Mouse (Mus musculus): ENCODE measurements around the gene Gm9789.
"Not testable (repeated sequence)": the region's sequence is repeated elsewhere in the genome, so short reads cannot be mapped to it uniquely, and the experiment has no call there.

The Gm9789 gene

GRCm38 (mm10) chr16:89157652-89158051 lies at the start of gene Gm9789:
Gm9789 (plus strand) TSS chr16:89157952.
- no peak for DNase-seq

DNA sequence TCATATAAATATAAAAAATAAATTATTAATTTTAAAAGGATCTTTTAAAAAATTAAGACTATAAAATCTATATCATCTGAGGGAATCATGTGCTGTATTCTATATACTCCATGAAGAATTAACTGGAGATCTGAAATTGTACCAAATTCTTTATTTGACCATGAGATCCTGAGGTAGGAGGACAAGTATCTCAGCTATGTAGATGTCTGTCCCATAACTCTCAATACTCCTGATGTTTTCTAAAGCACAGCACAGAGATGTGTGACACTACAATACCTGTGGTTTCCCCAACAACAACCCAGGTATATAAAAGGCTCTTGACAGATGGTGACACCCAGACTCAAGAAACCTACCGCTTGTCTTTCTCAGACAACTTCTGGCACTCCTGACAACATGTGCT lies 17.2 kb upstream of the Gm9789 start, which contains the start of gene Gm6358:
TSS of gene Gm6358 (plus strand) at position 301 of the 400 bp plus-strand sequence.
- no peak for DNase-seq

DNA sequence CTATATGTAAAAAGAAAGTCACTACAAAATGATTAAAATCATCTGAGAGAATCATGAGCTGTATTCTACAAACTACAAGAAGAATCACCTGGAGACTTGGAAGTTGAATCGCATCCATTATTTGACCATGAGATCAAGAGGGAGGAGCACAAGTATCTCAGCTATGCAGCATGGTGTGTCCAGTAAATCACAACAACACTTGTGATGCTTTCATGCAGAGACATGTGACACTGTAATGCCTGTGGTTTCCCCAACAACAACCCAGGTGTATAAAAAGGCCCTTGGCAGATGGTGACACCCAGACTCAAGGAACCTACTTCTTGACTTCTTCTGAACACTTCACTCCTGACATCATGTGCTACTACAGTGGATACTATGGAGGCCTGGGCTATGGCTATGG lies 7.0 kb upstream of the Gm9789 start, which contains the start of gene Gm10061:
TSS of gene Gm10061 (plus strand) at position 301 of the 400 bp plus-strand sequence.
- DNase-seq = no peak

- not testable (repeated sequence) for DNase-seq
Measured at GRCm38 (mm10) chr16:89169190-89169589, 11.4 kb downstream of the Gm9789 start, which contains the start of gene Gm7735. Gm7735 (plus strand) TSS chr16:89169490.

DNA sequence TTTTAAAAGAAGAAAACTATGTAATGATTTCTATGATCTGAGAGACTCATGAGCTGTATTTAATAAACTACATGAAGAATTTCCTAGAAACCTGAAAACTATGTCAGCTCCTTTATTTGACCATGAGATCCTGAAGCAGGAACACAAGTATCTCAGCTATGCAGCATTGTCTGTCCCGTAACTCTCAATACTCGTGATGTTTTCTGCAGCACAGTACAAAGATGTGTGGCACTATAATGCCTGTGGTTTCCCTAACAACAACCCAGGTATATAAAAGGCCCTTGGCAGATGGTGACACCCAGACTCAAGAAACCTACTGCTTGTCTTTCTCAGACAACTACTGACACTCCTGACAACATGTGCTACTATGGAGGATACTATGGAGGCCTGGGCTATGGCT lies 16.7 kb downstream of the Gm9789 start, which contains the start of gene 1110057P08Rik:
TSS of gene 1110057P08Rik (plus strand) at position 301 of the 400 bp plus-strand sequence.
- DNase-seq = no peak

DNA sequence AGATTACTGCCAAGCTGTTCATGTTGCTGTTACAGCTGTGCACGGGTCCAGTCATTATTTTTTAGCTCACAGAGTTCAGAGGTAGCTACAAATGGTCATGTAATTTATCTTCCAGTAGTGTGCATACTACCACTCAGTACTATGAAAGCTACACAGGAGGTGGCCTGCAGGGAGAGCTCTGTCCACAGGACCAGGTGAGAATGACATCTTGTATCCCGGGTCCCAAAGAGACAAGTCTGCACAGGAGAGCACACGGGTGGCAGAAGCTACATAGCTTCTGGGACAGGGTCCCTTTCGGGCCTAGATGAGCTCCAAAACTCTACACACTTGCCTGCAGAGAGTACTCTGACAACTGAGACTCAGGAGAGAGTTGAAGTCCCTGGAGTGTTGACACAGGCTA lies 30.9 kb downstream of the Gm9789 start:
- no peak for DNase-seq

DNA sequence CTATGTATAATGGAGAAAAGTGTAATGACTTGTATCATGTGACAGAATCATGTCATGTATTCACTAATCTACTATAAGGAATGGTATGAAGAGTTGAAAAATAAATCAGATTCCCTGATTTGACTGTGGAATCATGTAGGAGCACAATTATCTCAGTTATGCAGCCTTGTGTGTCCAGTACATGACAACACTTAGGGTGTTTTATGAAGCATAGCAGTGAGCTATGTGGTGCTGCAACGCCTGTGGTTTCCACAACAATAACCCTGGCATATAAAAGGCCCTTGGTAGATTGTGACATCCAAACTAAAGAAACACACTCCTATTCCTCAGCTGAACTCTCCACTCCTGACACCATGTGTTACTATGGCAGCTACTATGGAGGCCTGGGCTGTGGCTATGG lies 47.8 kb downstream of the Gm9789 start, which contains the start of gene Krtap20-2:
TSS of gene Krtap20-2 (plus strand) at position 301 of the 400 bp plus-strand sequence.
- no peak for DNase-seq
